Mouse (Mus musculus) central nervous system, embryonic 14 days (tissue): ENCODE results near the gene Slc29a3. TPM values are rescaled to one million over a fixed set of nuclear protein-coding genes. Genes with fewer than 3 reads are reported as not detected.

Experiments used
- polyA plus RNA-seq: library from polyadenylated mRNA; depleted of rRNA; stranded (reverse); fragments of >200 nt; gene quantifications from 2 replicates; pipeline ENCODE4 v1.2.3, GENCODE M21; 2012; rRNA removed

Gene Slc29a3
- 7.7 and 8.2 TPM in 2 replicates for polyA plus RNA-seq

DNA sequence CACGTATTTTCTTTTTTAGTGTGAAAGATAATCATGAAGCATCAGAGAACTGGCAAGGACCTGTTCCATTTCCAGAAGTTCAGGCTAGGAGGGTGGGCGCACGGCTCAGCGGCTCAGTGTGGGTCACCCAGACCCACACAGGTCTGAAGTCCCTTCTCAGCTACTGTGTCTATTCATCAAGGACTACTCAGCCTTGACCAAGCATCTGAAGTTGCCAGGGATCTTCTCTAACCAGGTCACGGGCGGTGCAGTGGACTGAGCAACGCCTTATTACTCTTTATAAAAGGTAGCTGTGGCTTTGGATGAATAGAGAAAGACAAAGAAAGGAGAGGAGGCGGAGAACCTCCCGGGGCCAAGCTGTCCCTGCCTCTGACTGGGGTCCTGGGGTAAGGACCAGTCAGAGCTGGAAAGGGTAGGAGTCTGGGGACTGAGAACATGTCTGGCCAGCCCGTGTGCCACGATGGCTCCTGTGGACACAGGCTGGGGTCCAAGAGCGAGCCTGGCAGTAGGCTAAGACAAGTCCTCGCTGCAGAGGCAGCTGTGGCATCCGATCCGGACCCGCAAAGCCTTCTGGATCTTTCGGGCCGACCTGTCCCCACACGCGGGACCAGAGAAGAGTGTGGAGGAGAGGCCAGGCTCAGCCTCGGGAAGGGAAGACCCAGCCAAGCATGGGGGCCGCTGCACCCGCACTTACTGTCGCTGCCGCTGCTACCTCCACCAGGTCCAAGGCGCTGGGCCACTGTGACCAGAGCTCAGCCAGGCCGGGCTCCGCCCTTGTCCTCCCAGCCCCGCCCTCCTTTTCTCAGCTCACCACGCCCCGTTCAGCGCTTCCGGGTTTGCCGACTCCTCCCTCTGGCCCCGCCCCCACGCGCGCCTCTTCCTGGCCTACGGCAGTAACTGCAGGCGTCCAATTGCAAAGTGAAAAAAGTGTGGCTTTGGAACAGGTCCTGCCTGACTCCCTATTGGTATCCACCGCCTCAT, at the start of gene Slc29a3:
Slc29a3 (minus strand) TSS at position 755 of the 981 bp plus-strand sequence.

DNA sequence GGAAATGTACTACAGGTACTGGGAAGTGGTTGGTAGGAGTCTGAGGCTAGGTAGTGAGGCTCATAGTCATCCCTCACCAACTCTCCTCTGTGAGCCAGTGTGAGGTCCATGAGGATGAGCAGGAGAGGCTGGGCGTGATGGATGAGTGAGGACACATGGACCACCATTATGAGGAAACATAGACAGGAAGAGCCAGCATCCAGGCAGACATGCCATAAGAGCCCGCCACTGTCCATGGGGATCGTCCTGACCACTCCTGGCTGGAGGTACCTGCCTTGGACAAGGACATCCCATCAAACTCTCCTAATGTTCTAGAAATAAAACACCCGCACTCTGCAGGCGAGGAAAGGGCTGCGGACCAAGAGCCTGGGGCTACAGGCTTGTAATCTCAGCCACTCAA, 56.2 kb downstream of the Slc29a3 start, which contains the start of gene Cdh23:
Cdh23 (minus strand) TSS at position 101 of the 400 bp plus-strand sequence.

Other genes starting within 250 kb of the Slc29a3 start
- gene Cdh23, start 56.3 kb downstream of the Slc29a3 start, polyA plus RNA-seq, result 5.1 TPM in 2 replicates
- 7.3 and 9.0 TPM in 2 replicates for gene Unc5b, start 78.8 kb upstream of the Slc29a3 start, polyA plus RNA-seq